Mouse (Mus musculus) heart, postnatal 0 days (tissue): ENCODE measurements around the gene Tnrc6b. TPM values are rescaled to one million over a fixed set of nuclear protein-coding genes. Genes with fewer than 3 reads are reported as not detected.

ENCODE experiments used
- ATAC-seq: fragments of 200-750 bp; cut with Nextera tagmentation; 2 replicates; pipeline ENCODE4 v1.8.0; 2017; ENCODE audit warnings: low read depth, moderate number of reproducible peaks, moderate library complexity; ENCODE audit not compliant: insufficient read depth
- DNase-seq: peaks from one replicate; pipeline ENCODE4 v3.0.0-alpha.2; 2016; ENCODE audit warnings: low spot score
- H3K27ac ChIP-seq: fragments of 300-500 bp; sonication (generic); 2 replicates; pipeline ENCODE4 v1.5.1; 2014; ENCODE audit warnings: low read depth, mild to moderate bottlenecking
- H3K27me3 ChIP-seq: fragments of 300-500 bp; sonication (generic); 2 replicates; pipeline ENCODE4 v1.6.1; 2014; ENCODE audit warnings: low read length, mixed read lengths; ENCODE audit not compliant: control insufficient read depth, insufficient read depth
- H3K36me3 ChIP-seq: fragments of 300-500 bp; sonication (generic); replicated peaks from 2 replicates; pipeline ENCODE4 v1.6.1; 2014; ENCODE audit warnings: low read length, mixed read lengths; ENCODE audit not compliant: control insufficient read depth, insufficient read depth
- H3K4me1 ChIP-seq: fragments of 300-500 bp; sonication (generic); 2 replicates; pipeline ENCODE4 v1.6.1; 2014; ENCODE audit warnings: antibody characterized with exemption; ENCODE audit not compliant: control insufficient read depth, insufficient read depth
- H3K4me2 ChIP-seq: fragments of 300-500 bp; sonication (generic); 2 replicates; pipeline ENCODE4 v1.6.1; 2014; ENCODE audit warnings: low read depth, mild to moderate bottlenecking, low read length, moderate library complexity
- H3K4me3 ChIP-seq: fragments of 300-500 bp; sonication (generic); 2 replicates; pipeline ENCODE4 v1.5.1; 2014; ENCODE audit warnings: low read depth, low read length
- H3K9ac ChIP-seq: fragments of 300-500 bp; sonication (generic); replicated peaks from 2 replicates; pipeline ENCODE4 v1.6.1; 2014; ENCODE audit warnings: low read depth, low read length, mixed read lengths
- H3K9me3 ChIP-seq: fragments of 300-500 bp; sonication (generic); replicated peaks from 2 replicates; pipeline ENCODE4 v1.6.1; 2016; ENCODE audit warnings: low read length; ENCODE audit not compliant: control insufficient read depth
- CTCF ChIP-seq: IDR thresholded peaks from 2 replicates; pipeline ENCODE4 v1.5.1; 2016; ENCODE audit warnings: antibody characterized with exemption, control low read depth, low read depth
- EP300 ChIP-seq: IDR thresholded peaks from 2 replicates; pipeline ENCODE4 v1.6.1; 2016; ENCODE audit warnings: antibody characterized with exemption, low read depth
- WGBS: fragments of 180-500 bp; shearing (Covaris S2); extraction: QIAGEN DNeasy Blood & Tissue Kit; methylation state at CpG from one replicate; pipeline ENCODE4 v1.1.7; 2014; 5-methylcytosine and 5-hydroxymethylcytosine counted together
- polyA plus RNA-seq: library from polyadenylated mRNA; unstranded; fragments of >200 nt; fragmentation: Nextera tagmentation; extraction: Ambion mirVana; gene quantifications from 2 replicates; pipeline ENCODE4 v1.2.1, GENCODE M21; 2015
- total RNA-seq: library from RNA; depleted of rRNA; stranded (reverse); fragments of >200 nt; gene quantifications from 2 replicates; pipeline ENCODE4 v1.2.3, GENCODE M21; 2014; ENCODE audit warnings: low replicate concordance

The Tnrc6b gene
- total and polyA plus RNA-seq, 2 experiments from 2014 or later: 16.1 to 33.5 TPM

GRCm38 (mm10) chr15:80931345-80931960 lies 220.3 kb downstream of the Tnrc6b start:
- no peak for TF ChIP-seq EP300
- TF ChIP-seq CTCF: no peak
- H3K4me3 ChIP-seq: no peak overlapping the region
- H3K27ac ChIP-seq: peak overlapping the region; percentile 17; the same call in 1 of the 2 replicates
- DNase-seq: no peak
- no peaks in the 10 kb centered on the region for H3K4me1 ChIP-seq
- no peaks in the 10 kb centered on the region for H3K27me3 ChIP-seq
- WGBS: 82% methylated on average over 9 of the region's 9 CpGs
- H3K9ac ChIP-seq: no peak overlapping the region
- H3K9me3 ChIP-seq: no peaks in the 10 kb centered on the region
- H3K36me3 ChIP-seq: peaks cover 54% of the 10 kb centered on the region
- no peak overlapping the region for H3K4me2 ChIP-seq
- no peak for ATAC-seq

GRCm38 (mm10) chr15:80934841-80935240 lies 223.7 kb downstream of the Tnrc6b start:
- no peak for TF ChIP-seq EP300
- no peak for TF ChIP-seq CTCF
- H3K27ac ChIP-seq: no peak overlapping the region; the same call in 1 of the 2 replicates
- H3K9me3 ChIP-seq: no peaks in the 10 kb centered on the region
- ATAC-seq (no peak), DNase-seq (no peak)
- no peak overlapping the region for H3K9ac ChIP-seq
- H3K36me3 ChIP-seq: peaks cover 33% of the 10 kb centered on the region
- no peak overlapping the region for H3K4me2 ChIP-seq
- no peaks in the 10 kb centered on the region for H3K4me1 ChIP-seq
- 87% methylated on average over 5 of the region's 5 CpGs for WGBS
- H3K4me3 ChIP-seq: no peak overlapping the region
- no peaks in the 10 kb centered on the region for H3K27me3 ChIP-seq

- DNase-seq: no peak
- 45% methylated on average over 3 of the region's 3 CpGs for WGBS
- H3K27me3 ChIP-seq: no peaks in the 10 kb centered on the region
- no peak overlapping the region for H3K4me2 ChIP-seq
- no peaks in the 10 kb centered on the region for H3K9me3 ChIP-seq
- H3K36me3 ChIP-seq: peaks cover 31% of the 10 kb centered on the region
- peak; percentile 41; the same call in 1 of the 2 replicates for ATAC-seq
- peak overlapping the region; percentile 15; the same call in 1 of the 2 replicates for H3K27ac ChIP-seq
- TF ChIP-seq CTCF (no peak), EP300 (no peak)
- H3K4me3 ChIP-seq: no peak overlapping the region
- no peaks in the 10 kb centered on the region for H3K4me1 ChIP-seq
- no peak overlapping the region for H3K9ac ChIP-seq
Observed at GRCm38 (mm10) chr15:80936686-80937085, 225.6 kb downstream of the Tnrc6b start.

- 83% methylated on average over 4 of the region's 4 CpGs for WGBS
- Histone ChIP-seq H3K9ac (no peak overlapping the region), H3K4me1 (no peaks in the 10 kb centered on the region), H3K4me2 (no peak overlapping the region), H3K4me3 (no peak overlapping the region), H3K27ac (no peak overlapping the region), H3K9me3 (no peaks in the 10 kb centered on the region), H3K27me3 (no peaks in the 10 kb centered on the region), H3K36me3 (0 out of 2 replicates have a peak, but pooled peaks cover 23% of the 10 kb centered on the region)
- TF ChIP-seq CTCF: no peak
- no peak for TF ChIP-seq EP300
- ATAC-seq (no peak), DNase-seq (no peak)
Observed at GRCm38 (mm10) chr15:80938615-80939014, 227.5 kb downstream of the Tnrc6b start.

GRCm38 (mm10) chr15:80939401-80939800 lies 228.3 kb downstream of the Tnrc6b start:
- Histone ChIP-seq H3K4me1 (no peaks in the 10 kb centered on the region), H3K4me3 (no peak overlapping the region), H3K27ac (no peak overlapping the region), H3K9ac (no peak overlapping the region), H3K4me2 (no peak overlapping the region), H3K27me3 (no peaks in the 10 kb centered on the region), H3K9me3 (no peaks in the 10 kb centered on the region), H3K36me3 (0 out of 2 replicates have a peak, but pooled peaks cover 18% of the 10 kb centered on the region)
- TF ChIP-seq CTCF (no peak), EP300 (no peak)
- WGBS: 33% methylated on average over 5 of the region's 5 CpGs
- ATAC-seq (no peak), DNase-seq (no peak)

GRCm38 (mm10) chr15:80941468-80942040 lies 230.4 kb downstream of the Tnrc6b start:
- H3K36me3 ChIP-seq: 0 out of 2 replicates have a peak, but pooled peaks cover 8% of the 10 kb centered on the region
- H3K9ac ChIP-seq: no peak overlapping the region
- WGBS: 92% methylated on average over 6 of the region's 6 CpGs
- H3K4me2 ChIP-seq: no peak overlapping the region
- DNase-seq: no peak
- H3K4me1 ChIP-seq: no peaks in the 10 kb centered on the region
- no peaks in the 10 kb centered on the region for H3K27me3 ChIP-seq
- no peak for ATAC-seq
- no peaks in the 10 kb centered on the region for H3K9me3 ChIP-seq
- no peak overlapping the region for H3K27ac ChIP-seq
- H3K4me3 ChIP-seq: no peak overlapping the region
- TF ChIP-seq CTCF (no peak), EP300 (no peak)
